Mouse (Mus musculus): ENCODE measurements around the gene 1700029F12Rik. TPM values are rescaled to one million over a fixed set of nuclear protein-coding genes. Genes with fewer than 3 reads are reported as not detected.

Gene 1700029F12Rik
- total and polyA plus RNA-seq, 3 experiments = not detected

- no peaks in the 10 kb centered on the region for H3K79me2 ChIP-seq (ENCODE audit: control insufficient read depth, insufficient read depth, low read length, poor library complexity)
- H3K36me3 ChIP-seq (ENCODE audit: control insufficient read depth in 1 of 2, insufficient read depth in 2 of 2, low read length in 2 of 2) = peaks cover 0 to 4% of the 10 kb centered on the region in 2 experiments; a peak in 1 of 4 replicates
- H3K4me1 ChIP-seq (ENCODE audit: control insufficient read depth in 1 of 2, insufficient read depth in 2 of 2, low read length in 2 of 2) = peaks cover 0 to 2% of the 10 kb centered on the region in 2 experiments; a peak in 1 of 4 replicates
- no peak overlapping the region for H3K27ac ChIP-seq (ENCODE audit: control insufficient read depth, low read depth, low read length)
- H3K4me3 ChIP-seq (ENCODE audit: control insufficient read depth in 1 of 2, insufficient read depth in 1 of 2, low read depth in 2 of 2, low read length in 2 of 2) = no peak overlapping the region
- H3K9ac ChIP-seq (ENCODE audit: control insufficient read depth, low read depth, low read length, poor library complexity, severe bottlenecking) = no peak overlapping the region
- no peaks in the 10 kb centered on the region for H3K27me3 ChIP-seq (ENCODE audit: control insufficient read depth in 1 of 2, insufficient read depth in 2 of 2, low read length in 2 of 2)
- H3K9me3 ChIP-seq (replicated peaks; ENCODE audit: insufficient read depth, low read length) = no peaks in the 10 kb centered on the region
- DNase-seq (ENCODE audit: low read depth, low spot score) = no peak
- TF ChIP-seq CHD2 (IDR thresholded peaks at IDR 0.05; ENCODE audit: low read length) (no peak), HCFC1 (IDR thresholded peaks at IDR 0.05; ENCODE audit: low read depth, low read length) (no peak), MEF2A (IDR thresholded peaks at IDR 0.05; ENCODE audit: extremely low read depth, insufficient replicate concordance, low read depth, low read length, poor library complexity, severe bottlenecking) (no peak), RAD21 (IDR thresholded peaks at IDR 0.05; ENCODE audit: low read depth, low read length) (no peak), UBTF (IDR thresholded peaks at IDR 0.05; ENCODE audit: borderline replicate concordance, insufficient read depth, low read depth, low read length) (no peak), RCOR1 (IDR thresholded peaks at IDR 0.05; ENCODE audit: low read depth, low read length) (no peak), ZKSCAN1 (IDR thresholded peaks at IDR 0.05; ENCODE audit: low read depth, low read length) (no peak), MAX (IDR thresholded peaks at IDR 0.05; ENCODE audit: low read length) (no peak), ZMIZ1 (IDR thresholded peaks at IDR 0.05; ENCODE audit: low read depth, low read length) (no peak), ZNF384 (IDR thresholded peaks at IDR 0.05; ENCODE audit: low read depth, low read length) (no peak), MAZ (IDR thresholded peaks at IDR 0.05; ENCODE audit: low read depth, low read length) (no peak), NELFE (IDR thresholded peaks at IDR 0.05; ENCODE audit: low read depth, low read length) (no peak), POLR2A (IDR thresholded peaks at IDR 0.05; ENCODE audit: control insufficient read depth in 1 of 2, insufficient read depth in 1 of 2, low read depth in 1 of 2, low read length in 2 of 2, poor library complexity in 1 of 2) (no peak), SIN3A (IDR thresholded peaks at IDR 0.05; ENCODE audit: low read length) (no peak), SMC3 (IDR thresholded peaks at IDR 0.05; ENCODE audit: low read depth, low read length) (no peak), NRF1 (IDR thresholded peaks at IDR 0.05; ENCODE audit: insufficient read depth, low read depth, low read length, poor library complexity, severe bottlenecking) (no peak)
Observed at GRCm38 (mm10) chr13:97064413-97064812, 30.3 kb upstream of the 1700029F12Rik start.

DNA sequence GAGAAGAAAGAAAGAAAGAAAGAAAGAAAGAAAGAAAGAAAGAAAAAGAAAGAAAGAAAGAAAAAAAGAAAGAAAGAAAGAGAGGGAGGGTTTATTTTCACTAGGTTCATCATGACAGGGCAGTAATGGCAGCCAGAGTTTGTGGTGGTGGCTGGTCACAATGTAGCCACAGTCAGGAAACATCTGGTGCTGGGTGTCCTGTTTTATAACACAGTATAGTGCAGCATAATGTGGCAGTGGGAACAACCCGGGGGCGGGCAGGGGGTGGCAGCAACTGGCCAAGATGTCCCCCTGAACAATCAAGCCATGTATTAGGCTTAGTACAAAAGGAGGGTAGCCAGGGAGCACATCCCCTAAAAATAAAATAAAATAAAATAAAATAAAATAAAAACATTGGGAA is 29.3 kb upstream of the 1700029F12Rik start:
- H3K9me3 ChIP-seq (replicated peaks; ENCODE audit: insufficient read depth, low read length) = no peaks in the 10 kb centered on the region
- H3K27me3 ChIP-seq (ENCODE audit: control insufficient read depth in 1 of 2, insufficient read depth in 2 of 2, low read length in 2 of 2) = no peaks in the 10 kb centered on the region
- no peak overlapping the region for H3K27ac ChIP-seq (ENCODE audit: control insufficient read depth, low read depth, low read length)
- no peaks in the 10 kb centered on the region for H3K79me2 ChIP-seq (ENCODE audit: control insufficient read depth, insufficient read depth, low read length, poor library complexity)
- H3K4me3 ChIP-seq (ENCODE audit: control insufficient read depth in 1 of 2, insufficient read depth in 1 of 2, low read depth in 2 of 2, low read length in 2 of 2) = no peak overlapping the region
- TF ChIP-seq POLR2AphosphoS5 (IDR thresholded peaks at IDR 0.05; ENCODE audit: borderline replicate concordance, low read depth, low read length) (no peak), POLR2AphosphoS2 (IDR thresholded peaks at IDR 0.05; ENCODE audit: low read length) (no peak), SIN3A (IDR thresholded peaks at IDR 0.05; ENCODE audit: low read length) (no peak), RAD21 (IDR thresholded peaks at IDR 0.05; ENCODE audit: low read depth, low read length) (no peak), USF2 (IDR thresholded peaks at IDR 0.05; ENCODE audit: borderline replicate concordance in 1 of 2, insufficient read depth in 1 of 2, low read depth in 1 of 2, low read length in 2 of 2) (no peak), MYB (IDR thresholded peaks at IDR 0.05; ENCODE audit: low read depth, low read length) (no peak), GABPA (IDR thresholded peaks at IDR 0.05; ENCODE audit: low read depth, low read length) (no peak), EP300 (IDR thresholded peaks at IDR 0.05; ENCODE audit: low read depth in 1 of 2, low read length in 2 of 2) (no peak), TAL1 (IDR thresholded peaks at IDR 0.05; ENCODE audit: low read length) (no peak), E2F4 (IDR thresholded peaks at IDR 0.05; ENCODE audit: borderline replicate concordance, low read depth, low read length) (no peak), ZC3H11A (IDR thresholded peaks at IDR 0.05; ENCODE audit: low read depth, low read length) (no peak), MEF2A (IDR thresholded peaks at IDR 0.05; ENCODE audit: extremely low read depth, insufficient replicate concordance, low read depth, low read length, poor library complexity, severe bottlenecking) (no peak), GATA1 (IDR thresholded peaks at IDR 0.05; ENCODE audit: low read depth, low read length) (no peak), ZNF384 (IDR thresholded peaks at IDR 0.05; ENCODE audit: low read depth, low read length) (no peak), BHLHE40 (IDR thresholded peaks at IDR 0.05; ENCODE audit: borderline replicate concordance, low read depth, low read length) (no peak)
- H3K4me1 ChIP-seq (ENCODE audit: control insufficient read depth in 1 of 2, insufficient read depth in 2 of 2, low read length in 2 of 2) = peaks cover 0 to 2% of the 10 kb centered on the region in 2 experiments; a peak in 1 of 4 replicates
- H3K36me3 ChIP-seq (ENCODE audit: control insufficient read depth in 1 of 2, insufficient read depth in 2 of 2, low read length in 2 of 2) = peaks cover 0 to 4% of the 10 kb centered on the region in 2 experiments; a peak in 1 of 4 replicates
- H3K9ac ChIP-seq (ENCODE audit: control insufficient read depth, low read depth, low read length, poor library complexity, severe bottlenecking) = no peak overlapping the region
- DNase-seq (ENCODE audit: low read depth, low spot score) = no peak

Data from MEL (cell line).